Mouse (Mus musculus) testis, adult 2 months (tissue): ENCODE results near the gene Olfr827.

Experiments
- CTCF ChIP-seq: fragments of 200-500 bp; IDR thresholded peaks from 2 replicates; pipeline ENCODE4 v1.5.1; 2012; ENCODE audit warnings: low read depth, mild to moderate bottlenecking, inconsistent platforms, low read length, moderate library complexity; ENCODE audit not compliant: control insufficient read depth, insufficient read depth, insufficient replicate concordance
- POLR2A ChIP-seq: fragments of 200-500 bp; IDR thresholded peaks from 2 replicates; pipeline ENCODE4 v1.6.1; 2012; ENCODE audit warnings: low read depth, mild to moderate bottlenecking, inconsistent platforms, low read length, moderate library complexity; ENCODE audit not compliant: control insufficient read depth

- TF ChIP-seq POLR2A = no peak
- no peak for TF ChIP-seq CTCF
Measured at GRCm38 (mm10) chr10:130184086-130184485, 30.1 kb downstream of the Olfr827 start, which contains the start of gene Olfr826.
